Mouse (Mus musculus): ENCODE measurements around the gene Unc5b. TPM values are rescaled to one million over a fixed set of nuclear protein-coding genes. Genes with fewer than 3 reads are reported as not detected.

The Unc5b gene
- total RNA-seq, 2 experiments from 2014 or later = 1.4 to 2.9 TPM

DNA sequence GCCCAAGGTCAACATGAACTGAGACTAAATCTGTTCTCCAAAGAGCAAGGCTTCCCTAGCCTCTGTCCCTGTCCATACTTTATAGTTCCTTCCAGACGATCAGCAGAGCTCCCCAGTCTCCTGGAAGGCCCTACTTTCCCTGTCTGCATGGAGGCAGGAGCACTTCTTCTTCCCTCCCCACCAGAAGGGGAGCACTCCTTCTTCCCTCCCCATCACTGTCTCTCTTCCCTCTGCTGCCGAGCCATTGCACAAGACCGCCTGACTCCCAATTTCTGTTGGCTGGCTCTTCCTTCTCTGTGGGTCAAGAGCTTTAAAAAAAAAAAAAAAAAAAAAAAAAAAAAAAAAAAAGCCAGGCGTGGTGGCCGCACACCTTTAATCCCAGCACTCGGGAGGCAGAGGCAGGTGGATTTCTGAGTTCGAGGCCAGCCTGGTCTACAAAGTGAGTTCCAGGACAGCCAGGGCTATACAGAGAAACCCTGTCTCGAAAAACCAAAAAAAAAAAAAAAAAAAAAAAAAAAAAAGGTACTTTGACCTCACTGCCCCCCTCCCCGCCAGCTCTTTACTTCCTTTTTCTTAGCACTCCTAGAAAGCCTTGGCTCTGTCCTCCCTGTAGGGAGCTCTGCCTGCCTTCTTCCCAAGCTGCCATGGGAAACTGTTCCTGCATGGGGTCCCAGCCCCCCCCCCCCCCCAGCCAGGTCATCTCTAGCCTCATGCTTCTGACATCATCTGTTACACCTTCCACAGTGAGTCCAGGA, 93.3 kb downstream of the Unc5b start:
- TF ChIP-seq CTCF (IDR thresholded peaks at IDR 0.05) = no peak
- intact Hi-C loops (cut with DNase I) = no loop called here

DNA sequence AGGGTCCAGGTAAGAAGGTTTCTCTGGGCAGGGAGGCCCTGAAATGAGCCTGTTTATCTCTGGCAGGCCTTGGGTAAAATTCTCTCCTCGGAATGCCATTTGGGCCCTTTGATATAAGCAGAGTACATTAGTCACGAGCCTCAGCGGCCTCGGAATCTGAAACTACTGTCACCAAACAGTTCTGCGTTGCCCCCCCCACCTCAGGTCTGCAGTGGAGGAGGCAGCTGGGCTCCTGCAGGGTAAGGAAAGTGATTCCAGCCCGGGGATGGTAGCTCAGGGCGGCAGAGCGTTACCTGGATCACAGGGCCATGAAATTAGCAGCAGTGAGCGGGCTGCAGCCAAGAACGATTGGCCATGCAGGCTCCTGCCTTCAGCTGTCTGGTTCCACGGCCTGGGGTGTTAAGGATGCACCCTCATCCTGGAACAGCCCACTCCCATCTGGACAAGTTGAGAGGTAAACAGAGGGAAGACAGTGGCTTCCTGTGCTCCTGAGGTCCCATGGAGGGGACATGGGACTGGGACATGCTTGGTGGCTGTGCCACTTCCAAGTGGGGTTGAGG, 94.1 kb downstream of the Unc5b start:
- H3K27ac ChIP-seq = no peak overlapping the region
- intact Hi-C loops (cut with DNase I) = no loop called here
- no peak for DNase-seq
- no peak overlapping the region for H3K4me3 ChIP-seq
- no peak for TF ChIP-seq CTCF (IDR thresholded peaks at IDR 0.05)

More for the DNA sequence above, 93.3 kb downstream of the Unc5b start:
- Histone ChIP-seq H3K4me3 (no peak overlapping the region), H3K27ac (no peak overlapping the region)
- no peak for DNase-seq

DNA sequence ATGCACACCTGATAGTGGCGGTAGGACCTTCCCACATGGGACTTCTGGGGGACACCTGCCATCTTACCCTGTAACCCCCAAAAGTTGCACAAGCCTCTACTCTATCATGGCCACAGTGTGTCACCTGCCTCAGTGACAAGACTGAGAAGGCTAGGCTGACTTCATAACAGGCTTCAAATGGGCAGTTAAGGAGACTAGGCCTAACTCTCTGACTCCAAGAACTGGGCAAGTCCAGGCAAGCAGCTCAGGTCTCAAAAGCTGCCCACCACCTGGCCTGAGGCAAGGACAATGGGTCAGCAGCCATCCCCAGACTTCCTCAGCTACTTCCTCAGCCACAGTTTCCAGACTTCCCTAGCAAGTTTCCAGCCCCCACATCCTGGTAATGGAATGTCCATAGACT, 95.6 kb downstream of the Unc5b start:
- TF ChIP-seq CTCF (IDR thresholded peaks at IDR 0.05) = no peak
- no peak for DNase-seq
- no peak overlapping the region for H3K4me3 ChIP-seq
- no peak overlapping the region for H3K27ac ChIP-seq
- intact Hi-C loops (cut with DNase I) = no loop called here

DNA sequence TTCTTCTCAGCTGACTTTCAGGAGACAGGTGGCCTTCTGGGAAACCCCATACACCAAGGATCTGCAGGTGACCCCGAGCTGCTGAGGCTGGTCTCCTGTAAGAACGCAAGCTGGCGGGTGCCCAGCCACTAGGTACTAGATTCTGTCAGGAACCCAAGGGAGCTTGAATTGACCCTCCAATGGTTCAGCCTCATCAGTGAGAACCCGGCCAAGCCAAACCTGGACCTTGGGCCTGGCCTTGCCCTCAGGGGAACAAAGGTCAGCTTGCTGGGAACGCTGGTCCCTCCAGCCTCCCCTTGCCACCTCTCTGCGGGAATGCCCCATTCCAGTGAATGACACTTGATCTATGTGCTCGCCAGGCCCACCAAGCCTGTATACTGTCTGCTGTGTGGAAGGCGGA, 97.9 kb downstream of the Unc5b start:
- intact Hi-C loops (cut with DNase I) = no loop called here
- H3K27ac ChIP-seq = no peak overlapping the region
- no peak for DNase-seq
- TF ChIP-seq CTCF (IDR thresholded peaks at IDR 0.05) = no peak
- no peak overlapping the region for H3K4me3 ChIP-seq

DNA sequence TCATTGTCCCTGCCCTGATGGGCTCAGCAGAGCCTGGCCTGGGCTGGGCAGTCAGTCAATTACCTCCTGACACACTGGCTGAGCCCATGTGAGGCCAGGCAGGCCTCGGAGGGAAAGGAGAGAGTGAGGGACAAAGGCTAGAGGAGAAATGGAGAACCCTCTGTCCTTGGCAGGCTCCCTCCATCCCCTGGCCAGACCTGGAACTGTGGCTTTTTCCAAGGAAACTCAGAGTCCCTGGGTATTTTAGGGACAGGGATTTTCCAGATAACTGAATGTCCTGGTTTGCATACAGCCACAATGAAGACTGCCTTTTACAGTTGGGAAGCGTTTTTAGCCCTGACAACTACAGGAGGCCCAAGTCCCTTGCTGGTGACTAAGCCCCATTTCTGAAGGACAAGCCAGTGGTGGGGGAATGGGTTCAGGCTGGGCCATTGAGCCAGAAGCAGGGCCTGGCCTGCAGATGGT, 99.0 kb downstream of the Unc5b start:
- TF ChIP-seq CTCF (IDR thresholded peaks at IDR 0.05) = no peak

DNA sequence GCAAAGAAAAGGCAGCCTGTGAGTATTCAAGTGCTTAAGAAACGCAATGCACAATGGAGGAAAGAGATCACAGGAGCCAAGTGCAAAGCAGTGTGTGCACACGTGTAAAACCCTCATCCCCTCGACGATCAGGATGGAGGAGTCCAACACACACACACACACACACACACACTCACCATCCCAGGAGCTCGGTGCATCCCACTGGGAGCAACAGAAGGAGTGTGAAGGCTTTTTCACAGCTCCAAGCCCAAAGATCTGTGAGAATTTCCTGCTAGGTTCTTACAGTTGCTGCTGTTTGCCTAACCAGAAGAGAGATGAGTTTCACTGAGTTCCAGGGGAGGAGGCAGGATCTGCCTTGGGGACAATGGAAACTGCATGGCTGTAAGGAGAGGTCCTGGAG, 99.6 kb downstream of the Unc5b start:
- TF ChIP-seq CTCF (IDR thresholded peaks at IDR 0.05) = no peak
- peak overlapping the region; percentile 24; the same call in 1 of the 2 replicates for H3K27ac ChIP-seq
- intact Hi-C loops (cut with DNase I) = no loop called here

More for the DNA sequence above, 99.0 kb downstream of the Unc5b start:
- Histone ChIP-seq H3K27ac (peak overlapping the region; percentile 24; the same call in 1 of the 2 replicates), H3K4me3 (no peak overlapping the region)
- intact Hi-C loops (cut with DNase I) = no loop called here
- peak; percentile 38 for DNase-seq

DNA sequence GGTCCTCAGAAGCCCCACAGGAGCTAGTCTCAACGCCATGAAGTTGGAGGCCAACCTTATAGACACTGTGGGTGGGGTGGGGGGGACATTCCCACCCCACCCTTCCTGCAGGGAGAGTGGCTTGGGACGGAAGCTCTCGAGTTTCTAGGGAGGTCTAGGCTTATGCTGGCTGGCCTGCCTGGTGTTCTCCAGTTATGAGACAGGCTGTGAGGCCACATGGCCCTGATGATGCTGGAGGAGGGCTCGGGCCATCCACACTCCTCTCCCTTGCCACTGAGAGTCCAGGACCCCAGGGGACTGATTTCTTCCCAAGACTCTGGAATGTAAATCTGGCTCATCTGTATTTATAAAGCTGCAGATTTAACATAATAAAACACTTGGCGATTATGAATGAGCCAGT, 104.1 kb downstream of the Unc5b start:
- intact Hi-C loops (cut with DNase I) = no loop called here
- no peak for DNase-seq
- Histone ChIP-seq H3K4me3 (no peak overlapping the region), H3K27ac (no peak overlapping the region)
- no peak for TF ChIP-seq CTCF (IDR thresholded peaks at IDR 0.05)

More for the DNA sequence above, 99.6 kb downstream of the Unc5b start:
- DNase-seq = no peak
- H3K4me3 ChIP-seq = no peak overlapping the region

DNA sequence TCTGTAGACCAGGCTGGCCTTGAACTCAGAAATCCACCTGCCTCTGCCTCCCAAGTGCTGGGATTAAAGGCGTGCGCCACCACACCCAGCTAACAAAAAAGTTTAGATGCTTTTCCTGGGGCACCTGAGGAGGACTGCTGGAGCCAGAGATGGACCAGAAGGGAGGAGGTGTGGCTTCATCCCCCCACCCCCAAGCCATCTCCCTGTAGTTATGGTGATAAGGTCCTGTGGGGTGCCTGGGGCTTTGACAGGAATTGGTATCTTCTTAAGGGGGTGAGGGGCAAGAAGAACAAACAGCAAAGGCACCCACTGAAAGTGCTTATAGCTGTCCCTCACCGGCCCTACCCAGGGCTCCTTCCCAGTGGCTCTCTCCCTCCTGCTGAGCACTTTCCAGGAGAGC, 104.5 kb downstream of the Unc5b start:
- H3K27ac ChIP-seq = no peak overlapping the region
- no peak for TF ChIP-seq CTCF (IDR thresholded peaks at IDR 0.05)
- no peak for DNase-seq
- no peak overlapping the region for H3K4me3 ChIP-seq
- intact Hi-C loops (cut with DNase I) = no loop called here

DNA sequence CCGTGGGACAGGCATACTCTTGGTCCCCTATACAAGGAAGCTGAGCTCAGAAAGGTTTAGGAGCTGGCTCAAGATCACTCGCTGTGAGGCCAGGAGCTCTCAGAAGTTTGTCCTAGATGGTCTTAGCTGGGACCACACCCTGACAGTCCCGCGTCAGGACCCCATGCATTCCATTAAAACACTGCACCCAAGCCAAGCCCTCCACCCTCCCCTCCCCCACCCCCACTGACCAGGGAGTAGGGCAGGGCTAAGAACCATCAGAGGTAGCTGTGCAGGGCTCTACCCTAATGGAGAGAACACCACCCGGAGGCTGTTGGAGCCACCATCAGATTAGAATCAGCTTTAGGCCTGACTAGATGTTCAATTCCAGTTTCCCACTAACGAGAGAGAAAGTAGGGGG, 106.9 kb downstream of the Unc5b start:
- no peak overlapping the region for H3K27ac ChIP-seq
- DNase-seq = no peak
- intact Hi-C loops (cut with DNase I) = no loop called here
- H3K4me3 ChIP-seq = no peak overlapping the region
- no peak for TF ChIP-seq CTCF (IDR thresholded peaks at IDR 0.05)

DNA sequence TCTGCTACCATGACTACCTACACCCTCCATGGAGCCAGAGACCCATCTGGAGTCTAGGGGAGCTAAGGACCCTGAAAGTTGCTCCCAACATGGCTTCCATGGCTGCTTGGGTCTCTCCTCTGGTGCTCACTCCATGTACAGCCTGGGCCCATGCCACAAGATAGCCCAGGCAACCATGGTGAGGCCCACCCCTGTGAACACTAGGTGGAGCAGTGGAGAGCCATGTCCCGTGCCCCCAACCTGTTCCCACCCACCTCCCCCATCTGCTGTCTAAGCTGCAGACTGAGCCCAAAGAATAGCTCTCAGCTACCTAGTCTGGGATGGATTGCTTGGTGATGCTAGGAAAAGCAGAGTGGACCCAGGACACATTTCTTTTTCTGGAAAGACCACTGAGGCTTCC, 108.0 kb downstream of the Unc5b start:
- H3K27ac ChIP-seq = no peak overlapping the region
- H3K4me3 ChIP-seq = no peak overlapping the region
- intact Hi-C loops (cut with DNase I) = no loop called here
- TF ChIP-seq CTCF (IDR thresholded peaks at IDR 0.05) = peak; percentile 27; the same call in 1 of the 2 replicates
- no peak for DNase-seq

DNA sequence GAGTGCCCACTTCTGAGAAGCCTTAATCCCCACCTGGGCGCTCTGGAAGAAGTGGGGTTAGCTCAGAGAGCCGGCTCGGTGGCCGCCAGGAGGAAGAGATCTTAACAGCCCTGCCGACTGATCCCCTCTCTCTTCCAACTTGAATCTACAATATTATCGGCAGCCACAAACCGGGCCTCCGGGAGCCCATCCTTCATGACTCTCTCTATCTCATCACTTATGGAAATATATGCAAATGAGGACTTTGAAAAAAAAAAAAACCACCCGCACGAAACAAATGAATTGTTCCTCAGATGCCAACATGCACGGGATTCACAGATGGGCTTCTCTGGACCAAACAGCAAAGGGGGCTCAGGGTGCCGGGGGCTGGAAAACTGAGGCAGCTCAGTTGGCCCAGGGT, 109.7 kb downstream of the Unc5b start:
- intact Hi-C loops (cut with DNase I) = no loop called here
- no peak for DNase-seq
- no peak for TF ChIP-seq CTCF (IDR thresholded peaks at IDR 0.05)
- Histone ChIP-seq H3K27ac (no peak overlapping the region), H3K4me3 (no peak overlapping the region)

DNA sequence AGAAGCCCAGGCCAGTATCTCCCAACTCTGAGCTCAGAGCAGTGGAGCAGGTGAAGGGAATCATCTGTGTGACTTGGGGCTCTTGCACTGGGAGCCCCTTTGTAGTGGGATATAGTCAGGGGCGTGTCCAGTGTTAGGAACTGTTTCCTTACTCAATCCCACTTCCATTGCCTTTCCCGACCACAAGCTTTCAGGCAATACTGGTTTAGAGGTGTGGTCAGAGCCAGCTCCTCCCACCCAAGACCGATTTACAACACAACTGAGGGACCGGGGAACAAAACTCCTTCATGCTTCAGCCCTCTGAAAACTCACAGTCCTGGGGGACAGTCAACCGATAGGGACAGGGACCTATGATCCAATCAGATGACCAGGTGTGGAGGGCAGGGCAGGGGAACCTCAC, 110.9 kb downstream of the Unc5b start:
- no peak for TF ChIP-seq CTCF (IDR thresholded peaks at IDR 0.05)
- no peak overlapping the region for H3K4me3 ChIP-seq
- intact Hi-C loops (cut with DNase I) = no loop called here
- H3K27ac ChIP-seq = no peak overlapping the region
- DNase-seq = no peak

DNA sequence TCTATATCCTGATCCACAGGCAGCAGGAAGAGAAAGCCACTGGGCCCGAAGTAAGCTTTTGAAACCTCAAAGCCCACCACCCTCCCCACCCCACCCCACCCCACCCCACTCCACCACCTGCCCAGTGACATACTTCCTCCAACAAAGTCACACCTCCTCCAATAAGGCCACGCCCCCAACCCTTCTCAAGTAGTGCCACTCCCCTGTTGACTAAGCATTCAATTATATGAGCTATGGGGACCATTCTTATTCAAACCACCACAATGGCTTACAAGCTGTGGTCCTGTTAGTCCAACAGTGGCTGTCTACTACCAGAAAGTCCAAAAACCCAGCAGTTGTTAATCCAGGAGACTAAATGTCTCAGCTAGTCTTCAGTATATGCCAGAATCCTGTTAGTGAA, 112.9 kb downstream of the Unc5b start:
- no peak for DNase-seq
- Histone ChIP-seq H3K4me3 (no peak overlapping the region), H3K27ac (no peak overlapping the region)
- intact Hi-C loops (cut with DNase I) = no loop called here
- TF ChIP-seq CTCF (IDR thresholded peaks at IDR 0.05) = no peak

DNA sequence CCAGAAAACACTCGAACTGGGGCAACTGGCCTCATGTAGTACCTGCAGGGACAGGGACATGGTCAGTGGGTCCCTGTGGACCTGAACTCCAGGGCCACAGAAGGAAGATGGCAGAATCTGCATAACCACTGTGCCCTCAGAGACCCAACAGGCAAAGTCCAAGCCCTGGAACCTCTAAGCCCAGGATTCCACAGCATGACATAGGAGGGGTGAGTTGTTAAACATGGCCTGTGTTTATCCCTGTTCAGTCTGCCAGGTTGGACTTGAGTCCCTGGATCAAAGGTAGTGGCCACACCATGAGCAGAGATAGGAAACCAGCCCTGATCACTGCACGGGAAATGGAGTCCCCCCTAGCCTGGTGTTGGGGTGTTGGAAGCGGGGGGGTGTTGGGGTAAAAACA, 114.9 kb downstream of the Unc5b start:
- TF ChIP-seq CTCF (IDR thresholded peaks at IDR 0.05) = no peak
- intact Hi-C loops (cut with DNase I) = no loop called here

More for the DNA sequence above, 114.9 kb downstream of the Unc5b start:
- DNase-seq = no peak
- Histone ChIP-seq H3K4me3 (no peak overlapping the region), H3K27ac (no peak overlapping the region)

Other genes starting within 250 kb of the Unc5b start
- 1 to 10 TPM; 1.8 to 2.8 TPM for gene Cdh23, start 135.1 kb downstream of the Unc5b start, total RNA-seq (2021)
- 1 to 10 TPM; 1.4 to 2.7 TPM for gene Slc29a3, start 78.8 kb downstream of the Unc5b start, total RNA-seq (2021)

Data from gastrocnemius, adult 2 months (tissue).